Mouse (Mus musculus): ENCODE results near the gene Adipor2.

DNA sequence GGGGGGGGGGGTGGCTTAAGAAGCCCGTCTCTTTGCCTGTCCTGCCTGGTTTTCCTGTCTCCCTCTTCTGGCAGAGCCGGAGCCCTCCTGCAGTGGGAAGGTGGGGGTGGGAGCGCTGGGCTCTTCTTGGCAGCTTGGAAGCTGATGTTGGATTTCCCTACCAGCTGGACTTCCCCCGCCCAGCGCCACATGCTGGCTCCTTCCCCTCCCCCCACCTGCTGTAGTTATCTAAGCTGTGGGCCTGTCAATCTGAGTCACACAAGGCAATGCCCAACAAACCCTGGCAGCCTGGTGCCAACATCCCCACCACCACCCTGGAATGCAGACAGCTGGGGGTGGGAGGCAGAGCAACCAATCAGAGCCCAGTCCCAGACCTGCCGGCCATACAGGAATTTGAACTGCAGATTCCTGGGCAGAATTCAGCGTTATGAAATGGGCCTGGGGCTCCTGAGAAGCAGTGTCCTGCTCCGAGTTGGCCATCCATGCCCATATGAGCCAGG is 88.2 kb downstream of the Adipor2 start:
- TF ChIP-seq POLR2A (IDR thresholded peaks at IDR 0.05; ENCODE audit: insufficient read depth, low read depth, low read length) (no peak), CTCF (IDR thresholded peaks at IDR 0.05; ENCODE audit: insufficient read depth, low read depth, low read length) (no peak)
